Mouse (Mus musculus): ENCODE measurements around the gene Plekhn1. TPM values are rescaled to one million over a fixed set of nuclear protein-coding genes. Genes with fewer than 3 reads are reported as not detected.

Plekhn1 gene
- polyA plus RNA-seq, 1 experiment from 2014 or later = 23.9 TPM

DNA sequence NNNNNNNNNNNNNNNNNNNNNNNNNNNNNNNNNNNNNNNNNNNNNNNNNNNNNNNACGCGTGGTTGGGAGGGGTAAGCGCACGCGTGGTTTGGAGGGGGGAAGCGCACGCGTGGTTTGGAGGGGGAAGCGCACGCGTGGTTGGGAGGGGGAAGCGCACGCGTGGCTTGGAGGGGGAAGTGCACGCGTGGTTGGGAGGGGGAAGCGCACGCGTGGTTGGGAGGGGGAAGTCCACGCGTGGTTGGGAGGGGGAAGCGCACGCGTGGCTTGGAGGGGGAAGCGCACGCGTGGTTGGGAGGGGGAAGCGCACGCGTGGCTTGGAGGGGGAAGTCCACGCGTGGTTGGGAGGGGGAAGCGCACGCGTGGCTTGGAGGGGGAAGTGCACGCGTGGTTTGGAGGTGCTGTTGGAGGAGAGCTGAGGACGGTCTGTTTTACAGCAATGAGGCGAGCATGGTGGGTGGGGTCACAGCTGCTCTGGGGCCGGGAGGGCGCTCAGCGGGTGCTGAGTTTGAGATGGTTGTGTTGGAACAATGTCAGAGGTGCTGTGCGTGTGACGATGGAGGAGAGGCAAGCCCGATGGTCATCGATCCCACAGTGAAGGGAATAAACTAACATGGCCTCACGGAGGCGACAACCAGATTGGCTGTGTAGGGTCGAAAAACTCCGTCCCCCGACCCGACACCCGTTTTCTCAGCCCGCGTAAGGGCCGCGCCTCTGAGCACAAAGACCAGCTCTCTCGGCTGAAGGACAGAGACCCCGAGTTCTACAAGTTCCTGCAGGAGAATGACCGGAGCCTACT, 2.2 kb upstream of the Plekhn1 start:
- no peak for DNase-seq (ENCODE audit: low spot score)
- 28% methylated on average over 54 of the region's 60 CpGs for WGBS
- peak overlapping the region; percentile 90 for H3K27ac ChIP-seq (replicated peaks; ENCODE audit: low read depth, low read length)
- peaks cover 4% of the 10 kb centered on the region; the same call in 1 of the 2 replicates for H3K4me1 ChIP-seq (ENCODE audit: control insufficient read depth, insufficient read depth, low read length)
- peaks cover 59% of the 10 kb centered on the region for H3K36me3 ChIP-seq (ENCODE audit: control insufficient read depth, insufficient read depth, low read length)
- no peak for ATAC-seq (ENCODE audit: low read depth)
- peak overlapping the region; percentile 91 for H3K4me3 ChIP-seq (ENCODE audit: low read depth, low read length)
- H3K27me3 ChIP-seq (replicated peaks; ENCODE audit: control insufficient read depth, insufficient read depth, low read length) = no peaks in the 10 kb centered on the region
- peak overlapping the region; percentile 76 for H3K9ac ChIP-seq (ENCODE audit: low read depth, low read length)
- peak overlapping the region; percentile 93 for H3K4me2 ChIP-seq (ENCODE audit: low read depth, low read length)
- no peaks in the 10 kb centered on the region for H3K9me3 ChIP-seq (ENCODE audit: control insufficient read depth, low read length)

DNA sequence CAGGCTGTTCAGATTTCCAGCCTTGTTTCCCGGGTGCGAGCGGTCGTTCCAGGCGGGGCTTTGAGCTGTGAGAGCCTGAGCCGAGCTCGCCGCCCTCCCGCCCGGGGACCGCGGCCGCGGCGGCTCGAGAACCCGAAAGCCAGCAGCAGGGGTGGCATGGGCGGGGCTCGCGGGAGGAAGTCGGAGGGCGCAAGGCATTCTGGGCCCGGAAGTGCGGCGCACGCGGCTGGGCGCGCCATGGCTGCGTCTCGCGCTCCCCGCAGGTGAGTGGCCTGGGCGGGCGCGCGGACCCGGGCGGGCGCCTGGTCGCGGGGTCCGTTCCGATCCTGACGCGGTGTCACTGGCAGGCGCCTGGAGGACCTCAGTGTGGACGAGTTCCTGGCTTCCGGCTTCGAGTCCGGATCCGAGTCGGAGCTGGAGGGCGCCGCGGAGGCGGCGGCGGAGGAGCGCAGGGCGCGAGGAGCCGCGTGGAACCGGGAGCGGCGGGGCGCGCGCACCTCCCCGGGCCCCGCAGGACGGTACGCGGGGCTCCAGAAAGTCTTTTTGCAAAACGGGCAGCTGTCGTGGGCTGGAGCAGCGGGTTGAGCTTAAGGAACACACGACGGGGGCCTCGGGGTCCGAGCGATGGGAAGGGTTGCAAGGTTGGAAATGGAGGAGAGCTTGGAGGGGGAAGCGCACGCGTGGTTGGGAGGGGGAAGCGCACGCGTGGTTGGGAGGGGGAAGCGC, 1.3 kb upstream of the Plekhn1 start, which contains the start of gene Noc2l:
Gene Noc2l, plus strand, starts transcription at position 203 of the 726 bp plus-strand sequence.
- WGBS = 1% methylated on average over 57 of the region's 90 CpGs
- Histone ChIP-seq H3K4me1 (ENCODE audit: control insufficient read depth, insufficient read depth, low read length) (peaks cover 4% of the 10 kb centered on the region; the same call in 1 of the 2 replicates), H3K36me3 (ENCODE audit: control insufficient read depth, insufficient read depth, low read length) (peaks cover 59% of the 10 kb centered on the region), H3K4me2 (ENCODE audit: low read depth, low read length) (peak within 1 kb of the TSS; percentile 93), H3K9me3 (ENCODE audit: control insufficient read depth, low read length) (no peaks in the 10 kb centered on the region), H3K4me3 (ENCODE audit: low read depth, low read length) (peak within 1 kb of the TSS; percentile 91), H3K9ac (ENCODE audit: low read depth, low read length) (peak within 1 kb of the TSS; percentile 79), H3K27me3 (replicated peaks; ENCODE audit: control insufficient read depth, insufficient read depth, low read length) (no peaks in the 10 kb centered on the region), H3K27ac (replicated peaks; ENCODE audit: low read depth, low read length) (peak within 1 kb of the TSS; percentile 90)
- DNase-seq (ENCODE audit: low spot score) (peak; percentile 96), ATAC-seq (ENCODE audit: low read depth) (peak; percentile 91)

DNA sequence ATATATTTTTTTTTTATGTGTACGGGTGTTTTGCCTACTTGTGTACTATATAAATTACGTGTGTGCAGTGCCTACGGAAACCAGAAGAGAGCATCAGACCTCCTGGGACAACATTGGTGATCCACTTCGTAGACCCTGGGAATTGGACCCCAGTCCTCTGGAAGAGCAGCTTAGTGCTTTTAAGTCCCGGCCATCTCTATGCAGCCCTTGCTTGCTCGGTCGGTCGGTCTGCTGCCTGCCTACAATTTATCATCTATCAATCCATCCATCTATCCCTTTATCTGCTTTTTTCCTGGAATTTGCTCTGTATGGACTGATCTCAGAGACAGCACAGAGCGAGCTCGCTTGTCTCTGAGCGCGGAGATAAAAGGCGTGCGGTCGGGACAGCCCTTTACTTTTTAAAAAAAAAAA, 708 bp upstream of the Plekhn1 start:
- Histone ChIP-seq H3K36me3 (ENCODE audit: control insufficient read depth, insufficient read depth, low read length) (peaks cover 59% of the 10 kb centered on the region), H3K27me3 (replicated peaks; ENCODE audit: control insufficient read depth, insufficient read depth, low read length) (no peaks in the 10 kb centered on the region), H3K9me3 (ENCODE audit: control insufficient read depth, low read length) (no peaks in the 10 kb centered on the region), H3K4me2 (ENCODE audit: low read depth, low read length) (peak overlapping the region; percentile 93), H3K9ac (ENCODE audit: low read depth, low read length) (peak overlapping the region; percentile 76), H3K27ac (replicated peaks; ENCODE audit: low read depth, low read length) (peak overlapping the region; percentile 90; the same call in 1 of the 2 replicates), H3K4me1 (ENCODE audit: control insufficient read depth, insufficient read depth, low read length) (peaks cover 4% of the 10 kb centered on the region; the same call in 1 of the 2 replicates), H3K4me3 (ENCODE audit: low read depth, low read length) (peak overlapping the region; percentile 91)
- WGBS = under 1% methylated on average over 15 of the region's 15 CpGs
- DNase-seq (ENCODE audit: low spot score) = peak; percentile 80
- peak; percentile 15; the same call in 1 of the 2 replicates for ATAC-seq (ENCODE audit: low read depth)

DNA sequence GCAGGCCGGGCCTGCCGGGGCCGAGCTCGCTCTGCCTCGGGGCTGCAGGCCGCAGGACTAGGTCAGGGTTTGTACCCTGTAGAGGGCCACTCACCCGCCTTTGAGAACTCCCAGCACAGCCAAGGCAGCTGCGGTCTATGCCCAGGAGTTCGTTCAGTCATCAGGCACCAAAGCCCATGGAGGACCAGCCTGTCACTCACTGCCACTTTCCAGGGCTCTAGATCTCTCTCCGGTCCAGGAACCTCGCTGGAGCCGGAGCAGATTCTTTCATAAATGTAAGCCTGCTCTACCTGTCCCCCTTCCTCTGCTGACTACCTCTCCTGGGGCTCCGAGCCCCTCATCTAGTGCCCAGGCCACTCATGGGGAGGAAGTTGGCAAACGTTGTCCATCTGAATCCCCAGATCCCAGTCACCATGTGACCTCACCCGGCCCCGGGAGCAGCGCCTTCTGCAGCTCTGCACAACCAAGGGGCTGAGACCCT, 596 bp downstream of the Plekhn1 start:
- 3% methylated on average over 17 of the region's 17 CpGs for WGBS
- peak overlapping the region; percentile 93 for H3K4me2 ChIP-seq (ENCODE audit: low read depth, low read length)
- peak; percentile 13; the same call in 1 of the 2 replicates for ATAC-seq (ENCODE audit: low read depth)
- H3K4me3 ChIP-seq (ENCODE audit: low read depth, low read length) = peak overlapping the region; percentile 91
- peaks cover 4% of the 10 kb centered on the region; the same call in 1 of the 2 replicates for H3K4me1 ChIP-seq (ENCODE audit: control insufficient read depth, insufficient read depth, low read length)
- no peaks in the 10 kb centered on the region for H3K9me3 ChIP-seq (ENCODE audit: control insufficient read depth, low read length)
- DNase-seq (ENCODE audit: low spot score) = no peak
- H3K27ac ChIP-seq (replicated peaks; ENCODE audit: low read depth, low read length) = peak overlapping the region; percentile 28; the same call in 1 of the 2 replicates
- H3K36me3 ChIP-seq (ENCODE audit: control insufficient read depth, insufficient read depth, low read length) = peaks cover 59% of the 10 kb centered on the region
- H3K9ac ChIP-seq (ENCODE audit: low read depth, low read length) = peak overlapping the region; percentile 79
- H3K27me3 ChIP-seq (replicated peaks; ENCODE audit: control insufficient read depth, insufficient read depth, low read length) = no peaks in the 10 kb centered on the region

- peaks cover 44% of the 10 kb centered on the region for H3K36me3 ChIP-seq (ENCODE audit: control insufficient read depth, insufficient read depth, low read length)
- no peaks in the 10 kb centered on the region for H3K27me3 ChIP-seq (replicated peaks; ENCODE audit: control insufficient read depth, insufficient read depth, low read length)
- DNase-seq (ENCODE audit: low spot score) (no peak), ATAC-seq (ENCODE audit: low read depth) (peak; percentile 42)
- peak overlapping the region; percentile 24; the same call in 1 of the 2 replicates for H3K4me2 ChIP-seq (ENCODE audit: low read depth, low read length)
- WGBS = 16% methylated on average over 9 of the region's 12 CpGs
- peak overlapping the region; percentile 0; the same call in 1 of the 2 replicates for H3K4me3 ChIP-seq (ENCODE audit: low read depth, low read length)
- peaks cover 4% of the 10 kb centered on the region; the same call in 1 of the 2 replicates for H3K4me1 ChIP-seq (ENCODE audit: control insufficient read depth, insufficient read depth, low read length)
- no peaks in the 10 kb centered on the region for H3K9me3 ChIP-seq (ENCODE audit: control insufficient read depth, low read length)
- H3K9ac ChIP-seq (ENCODE audit: low read depth, low read length) = no peak overlapping the region
- no peak overlapping the region for H3K27ac ChIP-seq (replicated peaks; ENCODE audit: low read depth, low read length)
These were observed 6.1 kb downstream of the Plekhn1 start for GRCm38 (mm10) chr4:156228393-156229024.

DNA sequence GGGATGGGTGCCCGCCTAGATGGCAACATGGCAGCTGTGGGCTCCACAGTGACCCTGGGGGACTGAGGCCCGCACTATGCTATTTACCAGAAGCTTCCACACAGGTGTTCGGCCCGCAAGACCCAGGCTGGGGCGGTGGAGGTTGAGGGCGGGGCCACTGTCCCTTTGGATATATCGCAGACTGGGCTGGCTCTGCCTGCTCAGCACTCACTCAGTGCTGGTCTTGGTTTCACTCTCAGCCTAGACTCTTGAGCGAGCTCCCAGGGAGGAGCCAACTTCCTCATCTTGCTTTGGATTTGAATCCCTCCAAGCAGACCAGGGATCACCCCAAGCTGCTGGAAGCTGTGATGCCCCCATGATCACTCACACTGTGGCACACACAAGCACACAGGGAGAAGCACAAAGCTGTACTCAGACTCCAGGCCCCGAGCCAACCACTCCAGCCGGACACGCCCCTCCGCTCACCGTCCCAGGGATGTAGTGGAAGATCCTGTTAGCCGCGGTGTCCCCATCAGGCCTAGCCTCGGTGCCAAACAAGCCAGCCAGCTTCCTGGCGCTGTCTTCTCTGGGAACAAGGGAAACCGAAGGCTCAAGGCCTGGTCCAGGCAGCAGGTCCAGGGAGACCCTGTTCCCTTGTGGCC, 6.8 kb downstream of the Plekhn1 start:
- H3K27ac ChIP-seq (replicated peaks; ENCODE audit: low read depth, low read length) = no peak overlapping the region
- H3K4me1 ChIP-seq (ENCODE audit: control insufficient read depth, insufficient read depth, low read length) = 0 out of 2 replicates have a peak, but pooled peaks cover 3% of the 10 kb centered on the region
- H3K9me3 ChIP-seq (ENCODE audit: control insufficient read depth, low read length) = no peaks in the 10 kb centered on the region
- H3K36me3 ChIP-seq (ENCODE audit: control insufficient read depth, insufficient read depth, low read length) = peaks cover 38% of the 10 kb centered on the region
- H3K27me3 ChIP-seq (replicated peaks; ENCODE audit: control insufficient read depth, insufficient read depth, low read length) = no peaks in the 10 kb centered on the region
- H3K4me2 ChIP-seq (ENCODE audit: low read depth, low read length) = peak overlapping the region; percentile 24
- ATAC-seq (ENCODE audit: low read depth) (peak; percentile 58), DNase-seq (ENCODE audit: low spot score) (peak; percentile 57)
- 28% methylated on average over 18 of the region's 18 CpGs for WGBS
- H3K9ac ChIP-seq (ENCODE audit: low read depth, low read length) = no peak overlapping the region
- H3K4me3 ChIP-seq (ENCODE audit: low read depth, low read length) = peak overlapping the region; percentile 0; the same call in 1 of the 2 replicates

GRCm38 (mm10) chr4:156224276-156224675, 10.4 kb downstream of the Plekhn1 start:
- Histone ChIP-seq H3K4me2 (ENCODE audit: low read depth, low read length) (no peak overlapping the region), H3K4me1 (ENCODE audit: control insufficient read depth, insufficient read depth, low read length) (0 out of 2 replicates have a peak, but pooled peaks cover 3% of the 10 kb centered on the region), H3K27ac (replicated peaks; ENCODE audit: low read depth, low read length) (no peak overlapping the region), H3K9ac (ENCODE audit: low read depth, low read length) (no peak overlapping the region), H3K9me3 (ENCODE audit: control insufficient read depth, low read length) (no peaks in the 10 kb centered on the region), H3K36me3 (ENCODE audit: control insufficient read depth, insufficient read depth, low read length) (peaks cover 2% of the 10 kb centered on the region), H3K4me3 (ENCODE audit: low read depth, low read length) (no peak overlapping the region), H3K27me3 (replicated peaks; ENCODE audit: control insufficient read depth, insufficient read depth, low read length) (no peaks in the 10 kb centered on the region)
- 88% methylated on average over 1 of the region's 2 CpGs for WGBS
- DNase-seq (ENCODE audit: low spot score) (no peak), ATAC-seq (ENCODE audit: low read depth) (no peak)
